Mouse (Mus musculus) C2C12 (cell line): ENCODE measurements around the gene Gpr156.
"Not testable (repeated sequence)": the region's sequence is repeated elsewhere in the genome, so short reads cannot be mapped to it uniquely, and the experiment has no call there.

Experiments used
- CTCF ChIP-seq: IDR thresholded peaks from one replicate; pipeline ENCODE4 v1.5.1; 2011; ENCODE audit not compliant: control insufficient read depth, insufficient read depth, insufficient read length
- FOSL1 ChIP-seq: IDR thresholded peaks from one replicate; pipeline ENCODE4 v1.8.0; 2011; ENCODE audit warnings: mild to moderate bottlenecking, low read length; ENCODE audit not compliant: poor library complexity, insufficient read depth, severe bottlenecking
- MAX ChIP-seq: IDR thresholded peaks from one replicate; pipeline ENCODE4 v1.6.1; 2011; ENCODE audit warnings: mild to moderate bottlenecking, control low read depth
- MYOD1 ChIP-seq: IDR thresholded peaks from one replicate; pipeline ENCODE4 v1.6.1; 2011; ENCODE audit warnings: low read depth; ENCODE audit not compliant: control insufficient read depth, insufficient read length
- MYOG ChIP-seq: IDR thresholded peaks from one replicate; pipeline ENCODE4 v1.6.1; 2011; ENCODE audit not compliant: control insufficient read depth, insufficient read length; ENCODE audit errors: extremely low read depth
- USF1 ChIP-seq: IDR thresholded peaks from one replicate; pipeline ENCODE4 v1.6.1; 2011; ENCODE audit warnings: low read depth, mild to moderate bottlenecking, control low read depth, moderate library complexity

DNA sequence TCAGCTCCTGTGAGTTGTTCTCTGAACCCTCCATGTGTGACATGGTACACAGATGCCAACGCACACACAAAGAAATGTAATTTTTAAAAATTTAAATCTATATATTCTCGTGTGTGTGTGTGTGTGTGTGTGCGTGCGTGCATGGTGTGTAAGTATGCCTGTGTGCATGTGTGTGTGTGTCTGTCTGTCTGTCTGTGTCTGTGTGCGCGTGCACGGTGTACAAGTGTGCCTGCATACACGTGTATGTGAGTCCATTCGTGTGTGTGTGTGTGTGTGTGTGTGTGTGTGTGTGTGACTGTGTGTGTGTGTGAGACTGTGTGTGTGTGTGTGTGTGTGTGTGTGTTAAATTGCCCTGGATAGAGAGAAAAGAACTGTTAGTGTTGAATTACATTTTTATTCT lies 56.9 kb downstream of the Gpr156 start:
- TF ChIP-seq CTCF, MAX, MYOG, MYOD1, USF1, FOSL1: not testable (repeated sequence)
